Mouse (Mus musculus) intestine, postnatal 0 days (tissue): ENCODE measurements around the gene Ranbp17. TPM values are rescaled to one million over a fixed set of nuclear protein-coding genes. Genes with fewer than 3 reads are reported as not detected.

Experiments used
- ATAC-seq: fragments of 200-750 bp; cut with Nextera tagmentation; 2 replicates; pipeline ENCODE4 v1.8.0; 2017; ENCODE audit warnings: mild to moderate bottlenecking, moderate TSS enrichment, moderate library complexity
- H3K27ac ChIP-seq: fragments of 300-500 bp; sonication (generic); 2 replicates; pipeline ENCODE4 v1.5.1; 2014; ENCODE audit warnings: mild to moderate bottlenecking, low read depth, low read length, moderate library complexity
- H3K27me3 ChIP-seq: fragments of 300-500 bp; sonication (generic); replicated peaks from 2 replicates; pipeline ENCODE4 v1.6.1; 2014; ENCODE audit warnings: low read length, mixed read lengths; ENCODE audit not compliant: control insufficient read depth, insufficient read depth
- H3K36me3 ChIP-seq: fragments of 300-500 bp; sonication (generic); 2 replicates; pipeline ENCODE4 v1.6.1; 2014; ENCODE audit warnings: mild to moderate bottlenecking, moderate library complexity; ENCODE audit not compliant: control insufficient read depth, insufficient read depth
- H3K4me1 ChIP-seq: fragments of 300-500 bp; sonication (generic); replicated peaks from 2 replicates; pipeline ENCODE4 v1.6.1; 2014; ENCODE audit warnings: antibody characterized with exemption, low read length, mixed read lengths; ENCODE audit not compliant: control insufficient read depth, insufficient read depth
- H3K4me2 ChIP-seq: fragments of 300-500 bp; sonication (generic); replicated peaks from 2 replicates; pipeline ENCODE4 v1.6.1; 2014; ENCODE audit warnings: low read depth, mild to moderate bottlenecking, moderate library complexity
- H3K4me3 ChIP-seq: fragments of 300-500 bp; sonication (generic); 2 replicates; pipeline ENCODE4 v1.5.1; 2014; ENCODE audit warnings: low read depth, low read length
- H3K9ac ChIP-seq: fragments of 300-500 bp; sonication (generic); 2 replicates; pipeline ENCODE4 v1.6.1; 2014; ENCODE audit warnings: mild to moderate bottlenecking, low read depth, low read length
- H3K9me3 ChIP-seq: fragments of 300-500 bp; sonication (generic); 2 replicates; pipeline ENCODE4 v1.6.1; 2016; ENCODE audit warnings: mixed run types; ENCODE audit not compliant: control insufficient read depth
- CTCF ChIP-seq: sonication (generic); IDR thresholded peaks from 2 replicates; pipeline ENCODE4 v1.5.1; 2016; ENCODE audit warnings: low read depth, mild to moderate bottlenecking, control low read depth, antibody characterized with exemption, moderate library complexity
- WGBS: fragments of 180-500 bp; shearing (Covaris S2); extraction: QIAGEN DNeasy Blood & Tissue Kit; methylation state at CpG from one replicate; pipeline ENCODE4 v1.1.7; 2014; 5-methylcytosine and 5-hydroxymethylcytosine counted together
- polyA plus RNA-seq: library from polyadenylated mRNA; unstranded; fragments of >200 nt; fragmentation: Nextera tagmentation; extraction: Ambion mirVana; gene quantifications from 2 replicates; pipeline ENCODE4 v1.2.1, GENCODE M21; 2015

Ranbp17 gene
- polyA plus RNA-seq, 1 experiment from 2014 or later: 1.1 TPM

GRCm38 (mm10) chr11:33509401-33509800, 4.1 kb downstream of the Ranbp17 start:
- Histone ChIP-seq H3K27me3 (no peaks in the 10 kb centered on the region), H3K27ac (no peak overlapping the region), H3K4me2 (no peak overlapping the region), H3K4me1 (no peaks in the 10 kb centered on the region), H3K9ac (no peak overlapping the region), H3K4me3 (no peak overlapping the region), H3K36me3 (no peaks in the 10 kb centered on the region), H3K9me3 (no peaks in the 10 kb centered on the region)
- no peak for ATAC-seq
- no peak for TF ChIP-seq CTCF

GRCm38 (mm10) chr11:33485746-33486145, 27.8 kb downstream of the Ranbp17 start:
- no peaks in the 10 kb centered on the region for H3K36me3 ChIP-seq
- no peaks in the 10 kb centered on the region for H3K27me3 ChIP-seq
- no peak for ATAC-seq
- H3K4me3 ChIP-seq: no peak overlapping the region
- no peaks in the 10 kb centered on the region for H3K4me1 ChIP-seq
- no peaks in the 10 kb centered on the region for H3K9me3 ChIP-seq
- no peak overlapping the region for H3K9ac ChIP-seq
- no peak for TF ChIP-seq CTCF
- WGBS: 43% methylated on average over 4 of the region's 4 CpGs
- H3K4me2 ChIP-seq: no peak overlapping the region
- H3K27ac ChIP-seq: no peak overlapping the region

- no peak for TF ChIP-seq CTCF
- ATAC-seq: no peak
- Histone ChIP-seq H3K9me3 (no peaks in the 10 kb centered on the region), H3K36me3 (no peaks in the 10 kb centered on the region), H3K4me3 (no peak overlapping the region), H3K9ac (no peak overlapping the region), H3K27ac (no peak overlapping the region), H3K27me3 (no peaks in the 10 kb centered on the region), H3K4me1 (no peaks in the 10 kb centered on the region), H3K4me2 (no peak overlapping the region)
- WGBS: 77% methylated on average over 10 of the region's 10 CpGs
These were observed 33.1 kb downstream of the Ranbp17 start for GRCm38 (mm10) chr11:33480410-33480809.

- no peak overlapping the region for H3K4me2 ChIP-seq
- no peak overlapping the region for H3K27ac ChIP-seq
- no peaks in the 10 kb centered on the region for H3K36me3 ChIP-seq
- H3K4me1 ChIP-seq: no peaks in the 10 kb centered on the region
- no peaks in the 10 kb centered on the region for H3K9me3 ChIP-seq
- no peak overlapping the region for H3K9ac ChIP-seq
- TF ChIP-seq CTCF: no peak
- H3K27me3 ChIP-seq: no peaks in the 10 kb centered on the region
- no peak overlapping the region for H3K4me3 ChIP-seq
- WGBS: 82% methylated on average over 4 of the region's 4 CpGs
- no peak for ATAC-seq
These were observed 34.3 kb downstream of the Ranbp17 start for GRCm38 (mm10) chr11:33479209-33479608.

GRCm38 (mm10) chr11:33476634-33477033, 36.9 kb downstream of the Ranbp17 start:
- no peaks in the 10 kb centered on the region for H3K4me1 ChIP-seq
- no peaks in the 10 kb centered on the region for H3K36me3 ChIP-seq
- no peak for TF ChIP-seq CTCF
- no peak overlapping the region for H3K9ac ChIP-seq
- WGBS: 91% methylated on average over 2 of the region's 2 CpGs
- no peaks in the 10 kb centered on the region for H3K9me3 ChIP-seq
- no peak overlapping the region for H3K4me3 ChIP-seq
- no peaks in the 10 kb centered on the region for H3K27me3 ChIP-seq
- ATAC-seq: no peak
- no peak overlapping the region for H3K27ac ChIP-seq
- H3K4me2 ChIP-seq: no peak overlapping the region

GRCm38 (mm10) chr11:33461172-33461571, 52.4 kb downstream of the Ranbp17 start:
- no peaks in the 10 kb centered on the region for H3K4me1 ChIP-seq
- H3K27ac ChIP-seq: no peak overlapping the region
- no peaks in the 10 kb centered on the region for H3K27me3 ChIP-seq
- H3K36me3 ChIP-seq: no peaks in the 10 kb centered on the region
- TF ChIP-seq CTCF: no peak
- H3K9me3 ChIP-seq: no peaks in the 10 kb centered on the region
- no peak overlapping the region for H3K4me2 ChIP-seq
- ATAC-seq: no peak
- H3K9ac ChIP-seq: no peak overlapping the region
- WGBS: 68% methylated on average over 1 of the region's 1 CpGs
- H3K4me3 ChIP-seq: no peak overlapping the region

- ATAC-seq: no peak
These were observed 59.5 kb downstream of the Ranbp17 start for GRCm38 (mm10) chr11:33454069-33454468.

More at GRCm38 (mm10) chr11:33454069-33454468, 59.5 kb downstream of the Ranbp17 start:
- H3K36me3 ChIP-seq: no peaks in the 10 kb centered on the region
- H3K4me3 ChIP-seq: no peak overlapping the region
- no peak overlapping the region for H3K9ac ChIP-seq
- H3K27me3 ChIP-seq: no peaks in the 10 kb centered on the region
- no peak overlapping the region for H3K4me2 ChIP-seq
- H3K4me1 ChIP-seq: no peaks in the 10 kb centered on the region
- H3K27ac ChIP-seq: no peak overlapping the region
- WGBS: 70% methylated on average over 3 of the region's 3 CpGs
- H3K9me3 ChIP-seq: no peaks in the 10 kb centered on the region
- TF ChIP-seq CTCF: no peak
